Mouse (Mus musculus): ENCODE measurements around the gene Pin4.

- no peak for TF ChIP-seq CTCF (IDR thresholded peaks at IDR 0.05 in 2 of 3, conservative IDR thresholded peaks at IDR 0.05 in 1 of 3; ENCODE audit: control insufficient read depth in 1 of 3, insufficient read depth in 1 of 3, low read depth in 2 of 3, low read length in 3 of 3, poor library complexity in 1 of 3, severe bottlenecking in 1 of 3)
- no peak for TF ChIP-seq GABPA (IDR thresholded peaks at IDR 0.05; ENCODE audit: low read depth, low read length)
- no peak for TF ChIP-seq USF1 (IDR thresholded peaks at IDR 0.05; ENCODE audit: low read depth, low read length)
- no peak for TF ChIP-seq TAL1 (IDR thresholded peaks at IDR 0.05; ENCODE audit: low read length)
- TF ChIP-seq ZC3H11A (IDR thresholded peaks at IDR 0.05; ENCODE audit: low read depth, low read length), result no peak
- no peak for TF ChIP-seq EP300 (IDR thresholded peaks at IDR 0.05; ENCODE audit: low read depth in 1 of 2, low read length in 2 of 2)
- TF ChIP-seq POLR2A (IDR thresholded peaks at IDR 0.05; ENCODE audit: control insufficient read depth in 1 of 2, insufficient read depth in 1 of 2, low read depth in 1 of 2, low read length in 2 of 2, poor library complexity in 1 of 2), result no peak
- TF ChIP-seq ZMIZ1 (IDR thresholded peaks at IDR 0.05; ENCODE audit: low read depth, low read length), result no peak
- no peak for TF ChIP-seq POLR2AphosphoS5 (IDR thresholded peaks at IDR 0.05; ENCODE audit: borderline replicate concordance, low read depth, low read length)
- TF ChIP-seq E2F4 (IDR thresholded peaks at IDR 0.05; ENCODE audit: borderline replicate concordance, low read depth, low read length), result no peak
- no peak for TF ChIP-seq ZKSCAN1 (IDR thresholded peaks at IDR 0.05; ENCODE audit: low read depth, low read length)
- no peak for TF ChIP-seq ELF1 (IDR thresholded peaks at IDR 0.05; ENCODE audit: low read depth, low read length)
Observed at GRCm38 (mm10) chrX:102081573-102082279, 37.5 kb upstream of the Pin4 start.

Data from MEL (cell line).